Mouse (Mus musculus) CH12.LX (cell line): ENCODE measurements around the gene Trim54. TPM values are rescaled to one million over a fixed set of nuclear protein-coding genes. Genes with fewer than 3 reads are reported as not detected.

ENCODE experiments used
- DNase-seq: peaks from one replicate; pipeline ENCODE4 v3.0.0-alpha.2; 2013; ENCODE audit errors: extremely low read depth
- H3K27ac ChIP-seq: 2 replicates; pipeline ENCODE4 v1.5.1; 2012; ENCODE audit warnings: low read depth, mild to moderate bottlenecking, control low read depth, moderate library complexity; ENCODE audit not compliant: insufficient read depth
- H3K27me3 ChIP-seq: replicated peaks from 2 replicates; pipeline ENCODE3; 2012; ENCODE audit warnings: inconsistent platforms
- H3K36me3 ChIP-seq, 2 experiments: replicated peaks in 1 of 2; 2 replicates each; pipeline versions ENCODE3 to v1.6.1; 2012; ENCODE audit warnings: inconsistent platforms in 1 of 2, low read length in 1 of 2, mild to moderate bottlenecking in 1 of 2, mixed read lengths in 1 of 2, moderate library complexity in 1 of 2; ENCODE audit not compliant: control insufficient read depth in 1 of 2, insufficient read depth in 1 of 2
- H3K4me1 ChIP-seq, 2 experiments: 2 replicates each; pipeline ENCODE4 v1.6.1; 2012; ENCODE audit warnings: inconsistent platforms in 1 of 2, moderate library complexity in 1 of 2; ENCODE audit not compliant: insufficient read depth in 2 of 2, control insufficient read depth in 1 of 2
- H3K4me2 ChIP-seq: 2 replicates; pipeline ENCODE4 v1.6.1; 2012; ENCODE audit warnings: low read depth, mild to moderate bottlenecking, control low read depth; ENCODE audit not compliant: poor library complexity, insufficient read depth, severe bottlenecking
- H3K4me3 ChIP-seq, 3 experiments: fragments of 150-350 bp in 1 of 3; sonication (generic) in 1 of 3; replicated peaks in 1 of 3; 2 replicates each; pipeline versions ENCODE3 to v1.5.1; 2011 to 2012; ENCODE audit warnings: low read depth in 2 of 3, low read length in 2 of 3, mild to moderate bottlenecking in 2 of 3, moderate library complexity in 2 of 3, control low read depth in 1 of 3, improper control_type of control experiment in 1 of 3, inconsistent platforms in 1 of 3, mixed read lengths in 1 of 3; ENCODE audit not compliant: poor library complexity in 1 of 3
- H3K79me2 ChIP-seq: replicated peaks from 2 replicates; pipeline ENCODE4 v1.6.1; 2012; ENCODE audit warnings: mild to moderate bottlenecking, moderate library complexity; ENCODE audit not compliant: control insufficient read depth, poor library complexity, insufficient read depth, severe bottlenecking; ENCODE audit errors: extremely low read depth
- H3K9ac ChIP-seq: 2 replicates; pipeline ENCODE4 v1.6.1; 2012; ENCODE audit warnings: low read depth, mild to moderate bottlenecking, control low read depth, moderate library complexity; ENCODE audit not compliant: insufficient read depth
- H3K9me3 ChIP-seq: replicated peaks from 2 replicates; pipeline ENCODE3; 2012; ENCODE audit warnings: low read length, inconsistent platforms, mixed read lengths
- BHLHE40 ChIP-seq: IDR thresholded peaks from 2 replicates; pipeline ENCODE4 v1.6.1; 2011; ENCODE audit warnings: mild to moderate bottlenecking, low read depth, low read length, improper control_type of control experiment
- CHD2 ChIP-seq: IDR thresholded peaks from 2 replicates; pipeline ENCODE4 v1.6.1; 2011; ENCODE audit warnings: low read length, improper control_type of control experiment
- CTCF ChIP-seq, 2 experiments: IDR thresholded peaks in 1 of 2; conservative IDR thresholded peaks in 1 of 2; 2 replicates each; pipeline ENCODE4 v1.5.1; 2011 to 2012; ENCODE audit warnings: low read depth in 2 of 2, low read length in 2 of 2, improper control_type of control experiment in 1 of 2, inconsistent platforms in 1 of 2, mild to moderate bottlenecking in 1 of 2, moderate library complexity in 1 of 2
- E2F4 ChIP-seq: IDR thresholded peaks from 2 replicates; pipeline ENCODE4 v1.6.1; 2011; ENCODE audit warnings: low read depth, low read length, improper control_type of control experiment; ENCODE audit not compliant: insufficient replicate concordance
- EP300 ChIP-seq: IDR thresholded peaks from 2 replicates; pipeline ENCODE4 v1.6.1; 2011; ENCODE audit warnings: low read length, improper control_type of control experiment
- HCFC1 ChIP-seq: IDR thresholded peaks from 2 replicates; pipeline ENCODE4 v1.6.1; 2012; ENCODE audit warnings: low read depth, mild to moderate bottlenecking, inconsistent platforms, low read length, improper control_type of control experiment
- IRF4 ChIP-seq: IDR thresholded peaks from 2 replicates; pipeline ENCODE4 v1.6.1; 2014; ENCODE audit warnings: low read depth, mild to moderate bottlenecking, inconsistent platforms, low read length, improper control_type of control experiment
- MAFK ChIP-seq: IDR thresholded peaks from 2 replicates; pipeline ENCODE4 v1.6.1; 2011; ENCODE audit warnings: low read length, improper control_type of control experiment; ENCODE audit not compliant: insufficient replicate concordance
- MAZ ChIP-seq: IDR thresholded peaks from 2 replicates; pipeline ENCODE4 v1.6.1; 2012; ENCODE audit warnings: low read depth, mild to moderate bottlenecking, inconsistent platforms, low read length, improper control_type of control experiment, moderate library complexity
- MEF2A ChIP-seq: IDR thresholded peaks from 2 replicates; pipeline ENCODE4 v1.6.1; 2014; ENCODE audit warnings: low read depth, mild to moderate bottlenecking, inconsistent platforms, low read length, improper control_type of control experiment, borderline replicate concordance
- MXI1 ChIP-seq: IDR thresholded peaks from 2 replicates; pipeline ENCODE4 v1.6.1; 2011; ENCODE audit warnings: mild to moderate bottlenecking, low read depth, low read length, improper control_type of control experiment
- NELFE ChIP-seq: IDR thresholded peaks from 2 replicates; pipeline ENCODE4 v1.6.1; 2011; ENCODE audit warnings: low read depth, low read length, improper control_type of control experiment
- NRF1 ChIP-seq: IDR thresholded peaks from 2 replicates; pipeline ENCODE4 v1.6.1; 2014; ENCODE audit warnings: low read depth, mild to moderate bottlenecking, inconsistent platforms, low read length, improper control_type of control experiment, moderate library complexity
- PAX5 ChIP-seq: IDR thresholded peaks from 2 replicates; pipeline ENCODE4 v1.6.1; 2012; ENCODE audit warnings: low read length, inconsistent platforms, mixed read lengths
- POLR2AphosphoS2 ChIP-seq: IDR thresholded peaks from 2 replicates; pipeline ENCODE4 v1.6.1; 2011; ENCODE audit warnings: low read depth, low read length, improper control_type of control experiment
- RCOR1 ChIP-seq: conservative IDR thresholded peaks from 2 replicates; pipeline ENCODE4 v1.6.1; 2012; ENCODE audit warnings: low read depth, mild to moderate bottlenecking, inconsistent platforms, low read length, improper control_type of control experiment
- SMC3 ChIP-seq: IDR thresholded peaks from 2 replicates; pipeline ENCODE4 v1.6.1; 2011; ENCODE audit warnings: low read depth, low read length, improper control_type of control experiment
- USF1 ChIP-seq: IDR thresholded peaks from 2 replicates; pipeline ENCODE4 v1.6.1; 2014; ENCODE audit warnings: low read depth, mild to moderate bottlenecking, inconsistent platforms, low read length, improper control_type of control experiment
- USF2 ChIP-seq: conservative IDR thresholded peaks from 2 replicates; pipeline ENCODE4 v1.6.1; 2011; ENCODE audit warnings: low read depth, low read length, improper control_type of control experiment
- ZMIZ1 ChIP-seq: IDR thresholded peaks from 2 replicates; pipeline ENCODE4 v1.6.1; 2012; ENCODE audit warnings: low read depth, mild to moderate bottlenecking, inconsistent platforms, low read length, improper control_type of control experiment
- dilution Hi-C: fragments of 300-500 bp; cut with MboI; formaldehyde crosslinking; loops from 2 replicates; pipeline ENCODE4 v1.14.3; 2020; ENCODE audit warnings: low sequenced_read_pairs; ENCODE audit not compliant: extremely low pct_unique_long_range_greater_than_20kb, extremely low pct_ligation_motif_present
- in situ Hi-C: fragments of 300-500 bp; cut with MboI; formaldehyde crosslinking; loops from 3 replicates; pipeline ENCODE4 v1.14.3; 2019; ENCODE audit warnings: low sequenced_read_pairs, low pct_ligation_motif_present, low pct_unique_long_range_greater_than_20kb, mixed read lengths
- polyA plus RNA-seq: library from polyadenylated mRNA; unstranded; fragments of >175 nt; gene quantifications from 2 replicates; pipeline ENCODE4 v1.2.1, GENCODE M21; 2012; ENCODE audit warnings: low read depth; ENCODE audit not compliant: insufficient read length
- total RNA-seq, 2 experiments: library from RNA; depleted of rRNA; stranded (reverse); fragments of 300-350 nt in 1 of 2; fragments of >200 nt in 1 of 2; gene quantifications; 2 replicates each; pipeline ENCODE4 v1.2.3; 2012 to 2014

Gene Trim54
- total and polyA plus RNA-seq, 3 experiments, result not detected

GRCm38 (mm10) chr5:31073176-31073575, 43.3 kb upstream of the Trim54 start:
- H3K79me2 ChIP-seq, result no peaks in the 10 kb centered on the region
- in situ Hi-C loops, result no loop called here
- no peak overlapping the region for H3K4me2 ChIP-seq
- H3K9me3 ChIP-seq, result no peaks in the 10 kb centered on the region
- no peaks in the 10 kb centered on the region for H3K27me3 ChIP-seq
- H3K4me3 ChIP-seq, result no peak overlapping the region
- H3K9ac ChIP-seq, result no peak overlapping the region
- H3K27ac ChIP-seq, result no peak overlapping the region
- H3K36me3 ChIP-seq, result peaks cover 96 to 98% of the 10 kb centered on the region in 2 experiments
- TF ChIP-seq MAFK (no peak), EP300 (no peak), BHLHE40 (no peak), PAX5 (no peak), MXI1 (no peak), CTCF (conservative IDR thresholded peaks at IDR 0.05 in 1 of 2, IDR thresholded peaks at IDR 0.05 in 1 of 2; ENCODE audit: low read depth in 2 of 2, low read length in 2 of 2) (no peak), NELFE (no peak), SMC3 (no peak), E2F4 (no peak), CHD2 (no peak), MAZ (no peak), IRF4 (no peak), ZMIZ1 (no peak), MEF2A (no peak), HCFC1 (no peak), POLR2AphosphoS2 (no peak), USF2 (no peak), USF1 (no peak), NRF1 (no peak)
- TF ChIP-seq, all 38 proteins: peak for 0
- dilution Hi-C loops, result no loop called here
- DNase-seq, result no peak
- H3K4me1 ChIP-seq, result no peaks in the 10 kb centered on the region

GRCm38 (mm10) chr5:31076346-31076745, 40.2 kb upstream of the Trim54 start:
- H3K27ac ChIP-seq, result no peak overlapping the region
- in situ Hi-C loops, result no loop called here
- no peaks in the 10 kb centered on the region for H3K4me1 ChIP-seq
- no peak for TF ChIP-seq E2F4
- TF ChIP-seq RCOR1, result no peak
- no peak for TF ChIP-seq PAX5
- TF ChIP-seq, all 38 proteins: peak for 0
- Histone ChIP-seq H3K4me2 (no peak overlapping the region), H3K27me3 (no peaks in the 10 kb centered on the region), H3K36me3 (peaks cover 81 to 94% of the 10 kb centered on the region in 2 experiments), H3K9ac (no peak overlapping the region), H3K4me3 (no peak overlapping the region), H3K79me2 (no peaks in the 10 kb centered on the region), H3K9me3 (no peaks in the 10 kb centered on the region)
- no peak for DNase-seq
- dilution Hi-C loops, result no loop called here
